9 mouse cellular contexts compared by ENCODE assay signal in the genomic region with DNA sequence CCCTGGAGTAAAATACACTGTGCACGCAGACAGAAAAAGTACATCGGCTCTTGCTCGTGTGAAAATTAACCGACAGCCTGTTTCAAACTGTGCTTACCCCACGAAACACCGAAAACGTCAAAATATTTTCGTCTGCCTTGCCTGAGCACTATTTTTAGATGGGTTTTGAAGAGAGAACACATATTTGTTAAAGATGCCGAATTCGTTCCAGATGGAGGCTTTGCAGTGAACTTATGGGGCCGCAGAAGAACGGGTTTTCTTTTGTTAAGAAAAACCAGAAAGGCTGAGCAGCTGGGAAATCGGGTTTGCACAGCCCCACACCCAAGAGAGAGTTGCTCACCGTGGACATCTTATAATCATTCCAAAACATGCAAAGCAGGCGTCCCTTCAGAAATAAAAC.
DNase-seq lines count a peak whose midpoint lies in the region; ATAC-seq lines count a peak whose summit lies in the region.
"Had no signal": no experiment of that assay in that cellular context is flagged by ENCODE, and none has a peak within 500 bp of the region (broad histone marks: within the 10 kb centered on the region; RNA-seq: fewer than 3 reads in every experiment).

No protein-coding gene starts in this region.

- no peaks in the 10 kb centered on the region for H3K9me3 ChIP-seq in lung, embryonic 15.5 days
- no peaks in the 10 kb centered on the region for H3K9me3 ChIP-seq in hindbrain, embryonic 15.5 days
- H3K9me3 ChIP-seq: liver, embryonic 15.5 days had no signal

- H3K27me3 ChIP-seq in lung, embryonic 15.5 days: no peaks in the 10 kb centered on the region
- H3K27me3 ChIP-seq in hindbrain, embryonic 15.5 days: no peaks in the 10 kb centered on the region
- H3K27me3 ChIP-seq: liver, embryonic 15.5 days had no signal

- 0 out of 2 replicates have a peak, but pooled peaks cover 4% of the 10 kb centered on the region for H3K36me3 ChIP-seq in lung, embryonic 15.5 days
- no peaks in the 10 kb centered on the region for H3K36me3 ChIP-seq in hindbrain, embryonic 15.5 days
- H3K36me3 ChIP-seq: liver, embryonic 15.5 days had no signal

- no peak overlapping the region for H3K9ac ChIP-seq in lung, embryonic 15.5 days
- no peak overlapping the region for H3K9ac ChIP-seq in hindbrain, embryonic 15.5 days
- H3K9ac ChIP-seq: liver, embryonic 15.5 days had no signal

- no peak for ATAC-seq in lung, embryonic 15.5 days (ENCODE audit: borderline replicate concordance, extremely low read depth, low FRiP score, low TSS enrichment)
- ATAC-seq in hindbrain, embryonic 15.5 days (ENCODE audit: low FRiP score, low read depth): no peak

- peak overlapping the region; percentile 25; the same call in 1 of the 2 replicates for H3K4me2 ChIP-seq in lung, embryonic 15.5 days
- H3K4me2 ChIP-seq in hindbrain, embryonic 15.5 days: no peak overlapping the region
- H3K4me2 ChIP-seq: liver, embryonic 15.5 days had no signal

- DNase-seq in embryo, embryonic 11 days: peak; percentile 35
- DNase-seq in embryo, embryonic 10 days (ENCODE audit: low spot score): no peak
- no peak for DNase-seq in lung, postnatal 14 days
- peak; percentile 22 for DNase-seq in right cerebral cortex, postnatal 25 days
- no peak for DNase-seq in thymus, postnatal 14 days
- DNase-seq in embryo, embryonic 10.5 days (ENCODE audit: low spot score): no peak

- H3K27ac ChIP-seq in lung, embryonic 15.5 days: peak overlapping the region; percentile 85
- H3K27ac ChIP-seq in hindbrain, embryonic 15.5 days (replicated peaks): peak overlapping the region; percentile 2; the same call in 1 of the 2 replicates
- H3K27ac ChIP-seq: liver, embryonic 15.5 days had no signal

- H3K4me3 ChIP-seq in lung, embryonic 15.5 days: no peak overlapping the region
- H3K4me3 ChIP-seq in hindbrain, embryonic 15.5 days: no peak overlapping the region
- H3K4me3 ChIP-seq: liver, embryonic 15.5 days had no signal

- WGBS in lung, embryonic 15.5 days: 34% methylated on average over 15 of the region's 15 CpGs
- 64% methylated on average over 15 of the region's 15 CpGs for WGBS in hindbrain, embryonic 15.5 days

- peaks cover 39% of the 10 kb centered on the region for H3K4me1 ChIP-seq in lung, embryonic 15.5 days
- peaks cover 14% of the 10 kb centered on the region for H3K4me1 ChIP-seq in hindbrain, embryonic 15.5 days (replicated peaks)
- H3K4me1 ChIP-seq: liver, embryonic 15.5 days had no signal

Comparison
In these comparisons a context has a peak if more than half of its experiments do, and no peak if none do; other contexts are left out.
1. DNase-seq: peak in embryo, embryonic 11 days (single experiment) and right cerebral cortex, postnatal 25 days (single experiment); none in embryo, embryonic 10 days (single experiment), lung, postnatal 14 days (single experiment), thymus, postnatal 14 days (single experiment) and embryo, embryonic 10.5 days (single experiment).